Mouse (Mus musculus): Measurements from ENCODE around the gene Gm20911. TPM values are rescaled to one million over a fixed set of nuclear protein-coding genes. Genes with fewer than 3 reads are reported as not detected.
"Not testable (repeated sequence)": the region's sequence is repeated elsewhere in the genome, so short reads cannot be mapped to it uniquely, and the experiment has no call there.

Gene Gm20911
- not detected in 2 replicates for polyA plus RNA-seq (2015; fragmentation: Nextera tagmentation; extraction: Ambion mirVana)

DNA sequence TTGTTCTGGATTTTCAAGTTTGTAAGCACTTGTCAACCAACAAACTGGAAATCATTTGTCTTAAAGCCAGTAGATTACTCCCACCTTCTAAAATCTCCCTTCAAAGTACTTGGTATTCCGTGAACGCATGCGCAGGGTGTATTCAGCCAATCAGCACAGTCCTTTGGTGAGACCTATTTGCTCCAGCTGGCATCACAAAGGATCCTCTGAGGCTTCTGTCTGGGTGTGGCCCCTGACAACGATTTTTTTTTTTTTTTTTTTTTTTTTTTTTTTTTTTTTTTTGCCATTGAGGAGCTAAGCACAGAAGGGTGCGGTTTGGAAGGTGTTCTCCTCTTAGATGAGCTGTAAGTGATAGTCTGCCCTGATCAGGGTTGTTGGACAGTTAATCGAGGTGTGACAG, at the start of gene Gm20911:
Gene Gm20911 (plus strand): TSS at position 301 of the 400 bp plus-strand sequence.
- H3K9ac ChIP-seq (ENCODE audit: low read depth, low read length); ATAC-seq; H3K4me1 ChIP-seq (ENCODE audit: control insufficient read depth, insufficient read depth, low read length); H3K4me2 ChIP-seq (ENCODE audit: low read depth, low read length); H3K27ac ChIP-seq (ENCODE audit: low read length); H3K27me3 ChIP-seq (replicated peaks; ENCODE audit: control insufficient read depth, insufficient read depth, low read length); H3K36me3 ChIP-seq (ENCODE audit: control insufficient read depth, insufficient read depth, low read length); H3K9me3 ChIP-seq (ENCODE audit: control insufficient read depth, low read length); H3K4me3 ChIP-seq (ENCODE audit: low read length): not testable (repeated sequence)
- no CpG with 5 or more reads among the region's 6 CpGs for WGBS
